Mouse (Mus musculus) liver, postnatal 0 days (tissue): ENCODE measurements at regions not wholly inside any gene's neighbourhood (a gene's known extent, or its start where the extent isn't known, plus 50 kb on each side); places are given as distances from the start of the nearest gene placed in this dataset.

Experiments
- CTCF ChIP-seq: sonication (generic); IDR thresholded peaks from 2 replicates; pipeline ENCODE4 v1.5.1; 2016; ENCODE audit warnings: antibody characterized with exemption, low read depth
- EP300 ChIP-seq: IDR thresholded peaks from 2 replicates; pipeline ENCODE4 v1.6.1; 2016; ENCODE audit warnings: antibody characterized with exemption, low read depth, mild to moderate bottlenecking

GRCm38 (mm10) chr17:47146640-47147039 lies 136.3 kb upstream of the Ubr2 start:
- TF ChIP-seq CTCF = peak; percentile 57
- TF ChIP-seq EP300 = no peak
